Mouse (Mus musculus) lung, postnatal 0 days (tissue): ENCODE data around the gene Cutal.

ENCODE experiments used
- CTCF ChIP-seq: IDR thresholded peaks from 2 replicates; pipeline ENCODE4 v1.5.1; 2016; ENCODE audit warnings: antibody characterized with exemption, mild to moderate bottlenecking
- EP300 ChIP-seq: IDR thresholded peaks from 2 replicates; pipeline ENCODE4 v1.6.1; 2016; ENCODE audit warnings: antibody characterized with exemption, mild to moderate bottlenecking, control low read depth

DNA sequence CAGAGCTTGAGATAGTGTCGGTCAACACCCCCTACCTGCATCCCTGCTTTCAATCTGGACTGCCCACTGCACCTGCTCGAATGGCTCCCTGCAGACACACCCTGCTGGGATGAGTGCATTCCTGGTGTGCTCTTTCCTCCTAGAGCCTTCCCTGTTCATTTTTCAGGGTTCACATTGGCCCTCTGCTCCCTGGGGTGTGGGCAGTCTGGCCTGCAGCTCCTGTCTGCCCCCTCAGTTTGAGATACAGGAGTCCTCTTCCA is 40.6 kb downstream of the Cutal start:
- TF ChIP-seq CTCF (no peak), EP300 (no peak)
